Mouse (Mus musculus) small intestine, adult 2 months (tissue): ENCODE results near the gene Nsg1.

ENCODE experiments used
- CTCF ChIP-seq: fragments of 200-500 bp; IDR thresholded peaks from 2 replicates; pipeline ENCODE4 v1.5.1; 2012; ENCODE audit warnings: low read depth, mild to moderate bottlenecking, control low read depth, inconsistent platforms, low read length, moderate library complexity, mixed read lengths; ENCODE audit not compliant: insufficient replicate concordance, insufficient read length; ENCODE audit errors: extremely low read depth
- POLR2A ChIP-seq: fragments of 200-500 bp; IDR thresholded peaks from 2 replicates; pipeline ENCODE4 v1.6.1; 2012; ENCODE audit warnings: low read depth, mild to moderate bottlenecking, control low read depth, inconsistent platforms, low read length, moderate library complexity

DNA sequence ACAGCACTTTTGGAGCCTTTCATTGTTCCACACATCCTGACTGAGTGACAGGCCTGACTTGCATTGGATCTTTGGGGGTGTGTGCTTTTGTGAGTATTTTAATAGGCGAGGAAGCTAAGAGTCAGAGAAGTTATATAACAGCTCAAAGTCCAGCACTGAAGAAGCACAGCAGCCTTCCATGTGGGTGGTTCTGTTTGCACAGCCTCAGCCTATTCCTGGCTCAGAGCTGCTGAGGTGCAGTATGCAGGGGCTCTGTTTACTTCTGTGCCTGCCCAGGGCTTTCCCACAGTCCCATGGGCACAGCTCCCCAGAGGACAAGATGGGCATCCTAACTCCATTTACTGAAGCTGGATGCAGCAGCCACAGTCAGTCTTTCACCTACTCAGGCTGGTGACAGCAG, 42.7 kb downstream of the Nsg1 start:
- TF ChIP-seq CTCF, result no peak
- TF ChIP-seq POLR2A, result no peak
